Mouse (Mus musculus) cerebellum, postnatal 10 days (tissue): ENCODE data around the gene Mif.
"Not testable (repeated sequence)": the region's sequence is repeated elsewhere in the genome, so short reads cannot be mapped to it uniquely, and the experiment has no call there.

Experiments
- DNase-seq, 2 experiments: peaks; one replicate each; pipeline ENCODE4 v3.0.0; 2021; ENCODE audit warnings: mixed read lengths in 2 of 2

The Mif gene

DNA sequence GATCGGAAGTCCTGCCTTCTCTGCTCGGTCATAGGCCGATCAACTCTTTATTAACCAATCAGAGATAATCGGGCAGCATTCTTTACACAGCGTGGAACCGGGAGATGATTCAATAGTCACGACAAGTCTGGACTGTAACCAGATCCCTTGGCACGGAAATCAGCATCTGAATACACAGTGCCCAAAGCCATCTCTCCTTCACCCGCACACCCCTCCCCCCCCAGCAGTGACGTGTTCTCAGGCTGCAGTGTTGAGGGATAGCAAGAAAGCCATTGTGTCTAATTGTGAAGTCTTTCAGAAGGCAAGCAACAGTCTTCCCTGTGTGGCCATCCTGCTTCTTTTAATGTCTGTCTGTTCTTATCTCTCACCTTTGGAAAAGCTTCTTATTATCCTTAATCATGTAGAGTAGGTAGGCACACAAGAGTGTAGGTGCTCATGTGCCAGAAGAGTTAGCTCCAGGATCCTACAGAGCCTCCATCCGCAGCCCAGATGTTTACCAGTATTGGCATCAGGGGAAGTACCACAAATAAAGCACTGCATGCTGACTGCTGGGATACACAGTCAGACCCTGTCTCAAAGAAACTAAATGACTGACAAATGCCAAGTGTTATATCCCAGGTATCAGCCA is 13.0 kb upstream of the Mif start:
- DNase-seq = peak; percentile 99 to 100

- DNase-seq = no peak
These were observed 12.2 kb upstream of the Mif start for GRCm38 (mm10) chr10:75872025-75872914.

DNA sequence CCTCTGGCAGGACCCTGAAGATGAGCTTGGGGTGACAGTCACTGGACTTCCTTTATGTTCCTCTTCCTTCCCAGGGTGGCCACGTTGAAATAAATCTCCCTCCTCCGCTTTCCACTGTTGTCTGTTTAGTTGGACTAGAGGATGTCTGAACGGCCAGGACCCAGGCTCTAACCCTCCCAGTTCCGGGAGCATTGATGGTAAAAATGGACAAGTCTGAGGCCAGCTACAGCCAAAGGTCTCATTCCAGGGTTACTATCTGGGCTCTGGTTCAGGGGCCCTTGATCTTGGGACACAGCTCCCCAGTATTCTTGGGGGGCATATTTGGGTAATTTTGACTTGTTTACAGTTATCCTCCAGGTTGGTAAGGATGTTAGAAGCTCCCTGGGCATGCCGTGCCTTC is 1.5 kb upstream of the Mif start:
- DNase-seq = no peak

DNA sequence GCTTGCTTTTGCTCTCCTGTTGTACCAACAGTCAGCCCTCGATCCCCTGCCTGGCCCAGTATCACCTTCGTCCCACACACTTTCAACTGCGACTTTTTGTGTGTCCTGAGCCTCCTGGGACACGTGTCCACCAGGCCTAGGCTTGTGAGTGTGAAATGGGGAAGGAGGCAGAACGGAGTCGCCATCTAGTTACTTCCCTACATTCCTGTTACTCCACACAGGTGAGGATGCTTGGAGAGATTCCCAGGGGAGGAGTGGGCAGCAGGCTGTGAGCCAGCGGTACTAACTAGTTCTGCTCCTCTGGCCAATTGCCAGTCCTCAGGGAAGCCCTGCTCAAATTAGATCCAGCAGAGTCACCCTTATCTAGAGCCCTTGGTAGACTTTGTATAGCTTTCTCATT is 706 bp upstream of the Mif start:
- DNase-seq = peak; percentile 62

- peak; percentile 75 to 81 for DNase-seq
These were observed 813 bp downstream of the Mif start for GRCm38 (mm10) chr10:75859107-75859746.

GRCm38 (mm10) chr10:75857598-75857997 is 2.4 kb downstream of the Mif start:
- peak in 1 of 2 experiments; percentile 30 for DNase-seq

DNA sequence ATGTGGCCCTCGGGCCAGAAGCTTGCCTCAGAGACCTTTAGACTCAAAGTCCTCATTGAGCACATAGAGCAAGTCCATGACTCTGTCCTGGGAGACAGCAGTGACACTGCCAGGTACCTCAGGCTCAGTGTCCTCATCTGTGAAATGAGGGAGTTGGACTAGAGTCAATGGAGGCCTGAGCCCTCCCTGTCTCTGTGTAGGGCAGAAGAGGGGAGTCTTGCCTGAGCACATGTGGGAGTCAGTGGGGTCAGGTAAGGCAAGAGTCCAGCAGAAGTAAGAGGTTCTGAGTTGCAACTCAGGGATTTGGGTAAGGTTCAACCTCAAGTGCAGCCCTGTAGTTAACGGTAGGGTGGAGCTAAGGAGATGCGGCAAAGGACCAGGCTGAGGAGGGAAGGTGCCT is 3.1 kb downstream of the Mif start:
- DNase-seq = no peak

- no peak for DNase-seq
These were observed 3.7 kb downstream of the Mif start for GRCm38 (mm10) chr10:75856155-75856907.

DNA sequence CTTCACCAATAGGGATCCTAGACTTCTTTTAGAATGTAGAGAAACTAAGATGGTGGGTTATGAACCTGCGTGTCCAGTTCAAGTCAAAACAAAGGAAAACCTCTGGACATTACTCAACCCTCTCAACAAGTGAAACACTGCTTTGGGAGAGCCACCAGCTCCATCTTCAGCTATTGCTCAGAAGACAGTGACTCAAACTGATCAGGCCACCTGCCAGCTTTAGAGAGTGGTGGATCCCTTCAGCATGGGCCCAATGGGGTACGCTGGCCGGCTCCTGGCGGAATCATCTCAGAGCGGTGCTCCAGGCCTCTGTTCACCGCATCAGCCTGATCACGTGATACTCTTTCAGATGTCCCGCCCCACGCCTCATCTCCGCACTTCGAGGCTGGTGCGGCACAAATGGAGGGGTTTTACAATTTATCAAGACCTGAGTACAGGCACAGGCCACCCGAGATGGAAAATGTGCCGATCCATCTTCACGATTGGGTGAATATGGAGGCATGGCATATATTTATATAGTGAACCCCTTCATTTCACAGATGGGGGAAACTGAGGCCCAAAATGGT is 4.5 kb downstream of the Mif start:
- no peak for DNase-seq

DNA sequence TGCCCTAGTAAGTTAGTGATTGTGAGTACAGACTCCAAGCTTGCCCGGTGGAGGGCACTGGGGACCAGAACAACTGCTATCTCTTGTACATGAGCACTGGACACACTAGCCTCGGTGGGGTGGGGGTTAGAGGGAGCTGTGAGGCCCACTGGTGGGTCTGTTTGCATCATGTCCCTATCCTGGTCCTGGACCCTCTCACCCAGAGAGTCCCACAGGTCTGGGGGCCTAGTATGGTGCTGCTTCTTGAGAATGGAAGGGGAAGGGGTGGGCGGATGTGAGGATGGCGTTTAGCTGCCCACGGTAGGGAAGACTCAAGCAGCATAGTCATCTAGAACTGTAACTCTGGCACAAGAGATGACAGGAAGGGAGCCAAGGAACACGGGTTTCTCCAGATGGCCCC is 5.2 kb downstream of the Mif start:
- DNase-seq = peak in 1 of 2 experiments; percentile 38

- no peak for DNase-seq
These were observed 5.9 kb downstream of the Mif start for GRCm38 (mm10) chr10:75854096-75854495.

GRCm38 (mm10) chr10:75853452-75853851 is 6.6 kb downstream of the Mif start:
- DNase-seq = peak; percentile 93 to 96

- no peak for DNase-seq
These were observed 7.4 kb downstream of the Mif start for GRCm38 (mm10) chr10:75852539-75853125.

DNA sequence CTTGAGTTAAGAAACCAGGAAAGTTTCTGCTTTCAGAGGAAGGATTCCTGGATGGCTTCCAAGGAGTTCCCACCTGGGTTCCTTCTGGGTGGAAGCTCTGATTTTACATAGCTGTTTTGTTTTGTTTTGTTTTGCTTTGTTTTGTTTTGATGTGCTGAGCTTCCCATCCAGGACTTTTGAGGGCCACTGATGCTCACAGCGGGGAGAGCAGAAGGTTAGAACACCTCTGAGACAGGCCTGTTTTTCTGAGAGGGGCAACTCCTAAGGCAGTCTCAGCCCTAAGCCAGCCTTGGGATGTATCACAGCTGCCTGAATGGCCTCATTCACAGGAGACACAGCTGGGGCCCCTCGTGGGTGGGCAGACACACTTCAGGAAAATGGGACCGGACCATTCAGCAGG is 8.4 kb downstream of the Mif start:
- DNase-seq = no peak

DNA sequence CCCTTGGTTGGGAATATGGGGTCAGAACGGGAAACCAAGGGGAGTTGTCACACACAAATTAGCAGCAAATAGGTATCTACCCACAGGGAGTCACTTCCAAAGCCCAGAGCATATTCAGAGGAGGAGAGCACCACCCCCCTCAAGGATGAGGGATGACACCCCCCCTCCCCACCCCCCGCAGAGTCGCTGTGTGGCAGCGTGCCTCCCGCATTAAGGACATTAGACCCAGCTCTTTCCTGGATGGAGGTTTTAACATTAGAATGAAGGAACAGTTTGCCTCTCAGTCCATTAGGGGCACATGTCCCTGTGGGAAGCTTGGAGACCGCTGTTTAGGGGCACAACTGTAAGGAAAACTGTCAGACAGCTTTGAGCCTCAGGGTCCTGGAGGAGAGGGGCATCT is 9.0 kb downstream of the Mif start:
- DNase-seq = no peak

DNA sequence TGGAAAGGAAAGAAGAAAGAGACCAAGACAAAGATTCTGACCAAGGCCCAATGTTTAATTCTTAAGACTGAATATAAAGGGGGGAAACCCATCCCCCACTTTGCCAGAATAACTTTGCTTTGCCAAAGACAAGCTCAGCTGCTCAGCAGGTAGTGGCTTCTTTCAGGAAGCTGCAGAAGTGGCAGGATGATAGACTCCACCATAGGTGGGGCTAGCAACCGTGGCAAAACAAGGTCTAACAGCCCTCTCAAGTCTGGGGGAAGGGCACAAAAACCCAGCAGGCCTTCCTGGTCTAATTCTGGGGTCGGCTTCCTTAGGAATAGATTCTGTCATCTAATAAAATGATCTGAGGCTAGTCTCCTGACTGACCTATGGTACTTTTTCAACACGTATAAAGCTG is 11.7 kb downstream of the Mif start:
- no peak for DNase-seq

DNA sequence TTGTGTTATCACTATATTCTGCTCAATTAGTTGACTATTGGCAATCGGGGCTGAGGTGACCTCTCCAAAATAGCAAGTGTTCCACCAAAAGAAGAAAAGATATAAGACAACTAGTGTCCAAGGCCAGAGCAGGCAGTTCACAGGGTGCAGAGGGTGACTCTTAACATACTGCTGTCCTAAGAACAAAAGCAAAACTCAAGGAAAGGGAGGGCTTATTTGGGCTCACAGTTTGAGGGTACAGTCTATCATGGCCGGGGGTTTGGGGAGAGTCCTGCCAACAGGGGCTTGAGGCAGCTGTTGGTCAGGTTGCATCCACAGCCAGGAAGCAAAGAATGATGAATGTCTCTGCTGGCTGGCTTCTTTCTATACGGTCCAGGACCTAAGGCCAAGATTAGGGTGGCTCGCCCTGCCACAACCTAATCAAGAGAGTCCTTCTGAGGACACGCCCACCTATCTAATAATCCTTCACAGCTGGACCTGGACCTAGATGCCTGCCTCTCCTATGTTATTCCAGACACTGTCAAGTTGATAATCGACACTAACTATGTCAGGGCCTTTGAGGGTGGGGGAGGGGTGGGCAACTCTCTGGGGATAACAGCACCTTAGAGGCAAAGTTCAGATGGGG is 14.6 kb downstream of the Mif start:
- DNase-seq = no peak

- DNase-seq = no peak
These were observed 15.2 kb downstream of the Mif start for GRCm38 (mm10) chr10:75844800-75845199.

- DNase-seq = not testable (repeated sequence)
These were observed 16.1 kb downstream of the Mif start for GRCm38 (mm10) chr10:75843898-75844297.

- DNase-seq = no peak
These were observed 20.9 kb downstream of the Mif start for GRCm38 (mm10) chr10:75839092-75839491.

- DNase-seq = peak; percentile 95 to 97
These were observed 22.7 kb downstream of the Mif start, which contains the start of gene Gstt2 for GRCm38 (mm10) chr10:75837248-75837759. Gstt2 (minus strand) TSS chr10:75837424.
